Mouse (Mus musculus): ENCODE measurements at regions not wholly inside any gene's neighbourhood (a gene's known extent, or its start where the extent isn't known, plus 50 kb on each side); places are given as distances from the start of the nearest gene placed in this dataset.
A peak's percentile ranks its signal among the peaks of the same experiment; 100 is the strongest.
"Not testable (repeated sequence)": the region's sequence is repeated elsewhere in the genome, so short reads cannot be mapped to it uniquely, and the experiment has no call there.

DNA sequence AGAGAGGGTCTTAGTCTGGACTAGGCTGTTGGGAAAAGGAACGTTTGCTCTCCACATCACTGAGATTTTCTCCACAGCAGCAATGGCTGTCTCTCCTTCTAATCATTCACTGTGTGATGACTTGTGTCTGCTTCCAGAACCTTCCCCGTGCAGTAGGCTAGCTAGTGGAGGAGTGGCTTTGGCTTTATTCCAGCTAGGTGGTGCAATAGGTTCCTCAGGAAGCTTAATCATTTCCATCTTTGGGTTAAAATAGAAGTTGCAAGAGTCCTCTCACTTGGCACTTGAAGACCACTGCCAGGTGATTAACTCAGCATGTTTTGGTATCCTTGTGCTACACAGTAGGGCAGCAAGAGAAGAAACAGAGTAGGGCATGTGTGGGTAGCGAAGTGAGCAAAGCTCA, 314.2 kb upstream of the Cdh4 start:
- no peaks in the 10 kb centered on the region for H3K9me3 ChIP-seq
- WGBS: 57% methylated on average over 3 of the region's 3 CpGs
- no peak overlapping the region for H3K4me2 ChIP-seq
- H3K4me1 ChIP-seq: no peaks in the 10 kb centered on the region
- no peak overlapping the region for H3K27ac ChIP-seq
- no peaks in the 10 kb centered on the region for H3K27me3 ChIP-seq
- H3K4me3 ChIP-seq: no peak overlapping the region
- no peaks in the 10 kb centered on the region for H3K36me3 ChIP-seq
- no peak overlapping the region for H3K9ac ChIP-seq
- ATAC-seq (ENCODE audit: borderline replicate concordance, extremely low read depth, low FRiP score, low TSS enrichment): no peak

DNA sequence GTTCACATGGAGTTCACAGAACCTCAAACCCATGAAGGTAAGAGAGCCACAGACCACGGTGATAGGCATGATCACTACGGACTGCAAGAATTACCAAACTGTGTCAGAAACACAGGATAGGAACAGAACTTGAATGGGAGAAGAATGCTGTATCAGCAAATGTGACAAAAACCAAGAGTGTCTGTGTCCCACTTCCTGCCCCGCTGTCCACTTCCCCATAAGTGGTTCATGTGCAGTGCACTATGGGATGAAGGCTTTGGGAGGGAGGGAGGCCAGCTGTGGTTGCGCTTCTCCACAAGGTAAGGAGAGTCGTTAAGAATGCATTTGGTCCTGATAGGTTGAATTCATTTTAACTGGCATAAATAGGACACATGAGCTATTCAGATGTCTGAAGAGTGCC, 313.8 kb upstream of the Cdh4 start:
- ATAC-seq (ENCODE audit: borderline replicate concordance, extremely low read depth, low FRiP score, low TSS enrichment): no peak
- Histone ChIP-seq H3K27ac (no peak overlapping the region), H3K36me3 (no peaks in the 10 kb centered on the region), H3K4me2 (no peak overlapping the region), H3K9me3 (no peaks in the 10 kb centered on the region), H3K27me3 (no peaks in the 10 kb centered on the region), H3K4me3 (no peak overlapping the region), H3K4me1 (no peaks in the 10 kb centered on the region), H3K9ac (no peak overlapping the region)
- WGBS: 83% methylated on average over 5 of the region's 5 CpGs

DNA sequence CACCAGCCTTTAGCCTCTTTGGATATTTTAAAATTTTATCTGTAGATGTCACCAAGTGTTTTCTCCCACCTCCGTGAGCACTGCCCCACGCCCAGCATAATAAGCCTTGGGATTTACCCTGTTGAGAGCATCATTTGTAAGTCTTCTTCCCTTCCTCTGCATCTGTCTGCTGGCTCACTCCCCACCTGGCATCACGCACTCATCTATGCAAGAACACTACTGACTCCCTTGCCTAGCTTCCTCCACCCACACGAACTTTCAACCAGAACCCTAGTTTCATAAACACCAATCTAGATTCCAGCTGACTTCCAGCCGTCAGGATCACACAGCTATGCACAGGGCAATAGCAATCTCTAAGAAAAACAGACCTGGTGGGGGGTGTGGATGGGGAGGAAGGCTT, 311.2 kb upstream of the Cdh4 start:
- Histone ChIP-seq H3K36me3 (no peaks in the 10 kb centered on the region), H3K27ac (no peak overlapping the region), H3K4me3 (no peak overlapping the region), H3K27me3 (no peaks in the 10 kb centered on the region), H3K4me2 (no peak overlapping the region), H3K4me1 (no peaks in the 10 kb centered on the region), H3K9ac (no peak overlapping the region), H3K9me3 (no peaks in the 10 kb centered on the region)
- ATAC-seq (ENCODE audit: borderline replicate concordance, extremely low read depth, low FRiP score, low TSS enrichment): no peak
- WGBS: 59% methylated on average over 5 of the region's 5 CpGs

DNA sequence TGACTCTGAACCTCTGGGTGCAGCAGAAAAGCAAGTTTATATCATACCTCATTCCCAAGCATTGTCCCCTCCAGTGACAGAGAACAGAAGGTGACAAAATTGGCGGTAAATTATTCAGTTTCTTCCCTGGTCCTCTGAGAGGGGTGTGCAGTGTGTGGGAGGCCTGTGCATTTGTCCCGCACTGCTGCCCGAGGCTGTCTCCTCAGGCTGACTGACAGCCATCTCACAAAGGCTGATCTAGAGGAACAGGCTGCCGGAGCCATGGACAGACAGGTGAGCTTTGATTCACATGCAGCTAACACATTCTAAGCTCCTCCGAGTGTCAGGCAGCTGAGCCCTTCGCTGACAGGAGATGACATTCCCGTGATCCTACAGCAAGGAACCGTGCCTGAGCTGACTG, 299.9 kb upstream of the Cdh4 start:
- H3K27me3 ChIP-seq: no peaks in the 10 kb centered on the region
- H3K4me1 ChIP-seq: no peaks in the 10 kb centered on the region
- H3K9me3 ChIP-seq: no peaks in the 10 kb centered on the region
- H3K4me3 ChIP-seq: no peak overlapping the region
- H3K36me3 ChIP-seq: no peaks in the 10 kb centered on the region
- no peak overlapping the region for H3K9ac ChIP-seq
- H3K4me2 ChIP-seq: no peak overlapping the region
- ATAC-seq (ENCODE audit: borderline replicate concordance, extremely low read depth, low FRiP score, low TSS enrichment): no peak
- no peak overlapping the region for H3K27ac ChIP-seq
- WGBS: 70% methylated on average over 8 of the region's 8 CpGs

DNA sequence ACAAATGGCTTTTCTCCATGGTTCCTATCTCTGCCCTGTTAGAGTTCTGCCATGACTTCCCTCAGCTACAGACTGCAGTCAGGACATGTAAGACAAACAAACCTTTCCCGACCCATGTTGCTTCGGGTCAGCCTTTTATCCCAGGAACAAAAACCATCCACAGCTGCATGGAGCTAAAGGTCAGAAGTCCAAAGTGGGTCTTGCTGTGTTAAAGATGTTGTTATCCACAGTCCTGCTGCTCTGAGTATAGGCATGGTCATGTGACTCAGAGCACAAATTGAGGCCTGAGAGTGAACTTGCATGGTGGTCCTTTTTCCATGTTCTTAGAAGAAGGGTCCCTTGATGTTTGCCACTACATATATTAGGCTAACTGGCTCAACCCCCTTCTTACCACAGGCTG, 296.5 kb upstream of the Cdh4 start:
- H3K9ac ChIP-seq: no peak overlapping the region
- H3K4me2 ChIP-seq: no peak overlapping the region
- no peaks in the 10 kb centered on the region for H3K4me1 ChIP-seq
- H3K36me3 ChIP-seq: no peaks in the 10 kb centered on the region
- no peak overlapping the region for H3K4me3 ChIP-seq
- H3K27me3 ChIP-seq: no peaks in the 10 kb centered on the region
- 15% methylated on average over 2 of the region's 2 CpGs for WGBS
- ATAC-seq (ENCODE audit: borderline replicate concordance, extremely low read depth, low FRiP score, low TSS enrichment): no peak
- no peak overlapping the region for H3K27ac ChIP-seq
- no peaks in the 10 kb centered on the region for H3K9me3 ChIP-seq

DNA sequence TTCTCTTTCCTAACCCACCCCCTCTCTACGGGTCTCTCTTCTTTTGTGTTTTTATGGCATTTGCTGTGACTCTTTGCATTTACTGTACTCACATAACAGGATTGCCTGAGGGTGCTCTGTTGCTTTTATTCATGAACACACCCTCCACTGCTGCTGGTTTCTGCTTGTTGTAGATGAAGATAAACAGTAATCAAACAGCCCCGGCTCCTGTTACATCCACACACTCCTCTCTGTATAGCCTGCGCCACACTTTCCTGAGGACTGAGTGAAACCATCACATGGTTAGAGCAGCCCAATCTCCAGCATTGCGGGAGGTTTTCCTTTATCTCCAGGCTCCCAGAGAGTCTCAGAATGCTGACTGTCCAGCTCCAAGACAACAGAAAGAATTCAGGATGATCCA, 296.0 kb upstream of the Cdh4 start:
- ATAC-seq (ENCODE audit: borderline replicate concordance, extremely low read depth, low FRiP score, low TSS enrichment): no peak
- Histone ChIP-seq H3K9me3 (no peaks in the 10 kb centered on the region), H3K4me3 (no peak overlapping the region), H3K9ac (no peak overlapping the region), H3K4me2 (no peak overlapping the region), H3K27me3 (no peaks in the 10 kb centered on the region), H3K27ac (no peak overlapping the region), H3K36me3 (no peaks in the 10 kb centered on the region), H3K4me1 (no peaks in the 10 kb centered on the region)
- 42% methylated on average over 4 of the region's 4 CpGs for WGBS

DNA sequence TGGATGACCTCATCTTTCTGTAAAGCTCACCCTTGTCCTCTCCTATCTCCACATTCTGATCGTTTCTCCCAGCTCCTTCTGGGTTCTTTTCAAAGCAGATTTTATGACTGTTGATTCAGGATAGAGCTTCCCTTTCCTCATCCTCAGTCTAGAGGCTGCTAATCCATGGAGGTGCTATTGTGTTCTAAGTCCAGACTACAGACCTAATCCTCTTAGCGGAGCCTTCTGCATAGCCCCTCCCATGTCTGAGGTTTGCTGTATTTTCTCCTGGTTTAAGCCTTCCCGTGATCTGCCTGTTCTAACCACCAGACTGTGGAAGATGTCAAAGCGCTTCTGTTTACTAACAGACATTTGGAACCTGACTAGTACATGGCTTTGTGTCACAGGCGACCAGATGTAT, 294.0 kb upstream of the Cdh4 start:
- Histone ChIP-seq H3K27ac (no peak overlapping the region), H3K4me3 (no peak overlapping the region), H3K9ac (no peak overlapping the region), H3K36me3 (no peaks in the 10 kb centered on the region), H3K4me2 (no peak overlapping the region), H3K9me3 (no peaks in the 10 kb centered on the region), H3K4me1 (no peaks in the 10 kb centered on the region), H3K27me3 (no peaks in the 10 kb centered on the region)
- ATAC-seq (ENCODE audit: borderline replicate concordance, extremely low read depth, low FRiP score, low TSS enrichment): no peak
- 56% methylated on average over 5 of the region's 5 CpGs for WGBS

DNA sequence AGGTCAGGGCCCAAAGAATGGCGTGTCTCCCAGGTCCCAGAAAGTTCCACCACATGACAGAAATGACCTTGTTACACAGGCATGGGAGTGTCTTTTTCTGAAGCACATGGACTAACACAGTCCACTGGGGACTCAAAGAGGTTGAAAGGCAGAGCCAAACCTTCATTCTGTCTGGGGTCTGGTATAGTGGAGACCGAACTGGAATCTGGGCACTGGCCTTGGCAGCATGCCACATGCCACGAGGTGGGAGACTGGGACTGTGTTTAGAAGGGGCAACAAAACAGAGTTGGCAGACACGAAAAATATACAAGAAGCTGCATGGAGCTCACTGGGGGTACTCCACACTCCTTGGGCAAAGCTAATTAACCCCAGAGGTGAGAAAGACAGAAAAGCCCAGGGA, 293.6 kb upstream of the Cdh4 start:
- Histone ChIP-seq H3K27ac (no peak overlapping the region), H3K4me1 (no peaks in the 10 kb centered on the region), H3K4me2 (no peak overlapping the region), H3K27me3 (no peaks in the 10 kb centered on the region), H3K9me3 (no peaks in the 10 kb centered on the region), H3K9ac (no peak overlapping the region), H3K36me3 (no peaks in the 10 kb centered on the region), H3K4me3 (no peak overlapping the region)
- no peak for ATAC-seq (ENCODE audit: borderline replicate concordance, extremely low read depth, low FRiP score, low TSS enrichment)
- WGBS: 55% methylated on average over 4 of the region's 4 CpGs

DNA sequence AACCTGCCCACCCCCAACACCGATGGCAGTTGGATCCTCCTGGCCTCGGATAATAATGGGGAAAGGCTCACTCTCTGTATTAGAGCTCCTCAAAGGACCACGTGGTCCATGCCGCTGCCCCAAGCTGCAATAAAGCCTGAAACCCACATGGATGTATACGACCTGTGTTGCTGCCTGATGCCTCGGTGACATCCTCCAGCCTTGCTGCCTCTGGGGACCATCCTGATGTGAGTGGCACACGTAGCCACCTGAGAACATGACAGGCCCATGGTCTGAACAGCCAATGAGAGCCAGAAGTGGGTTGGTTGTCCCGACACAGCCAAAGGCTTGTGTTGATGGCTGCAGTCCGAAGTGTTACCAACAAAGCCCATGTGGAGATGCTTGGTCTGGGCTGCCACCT, 283.4 kb upstream of the Cdh4 start:
- H3K4me1 ChIP-seq: no peaks in the 10 kb centered on the region
- H3K4me2 ChIP-seq: no peak overlapping the region
- no peaks in the 10 kb centered on the region for H3K36me3 ChIP-seq
- H3K9ac ChIP-seq: no peak overlapping the region
- H3K9me3 ChIP-seq: no peaks in the 10 kb centered on the region
- ATAC-seq (ENCODE audit: borderline replicate concordance, extremely low read depth, low FRiP score, low TSS enrichment): no peak
- no peak overlapping the region for H3K4me3 ChIP-seq
- no peak overlapping the region for H3K27ac ChIP-seq
- no peaks in the 10 kb centered on the region for H3K27me3 ChIP-seq
- 79% methylated on average over 9 of the region's 9 CpGs for WGBS

DNA sequence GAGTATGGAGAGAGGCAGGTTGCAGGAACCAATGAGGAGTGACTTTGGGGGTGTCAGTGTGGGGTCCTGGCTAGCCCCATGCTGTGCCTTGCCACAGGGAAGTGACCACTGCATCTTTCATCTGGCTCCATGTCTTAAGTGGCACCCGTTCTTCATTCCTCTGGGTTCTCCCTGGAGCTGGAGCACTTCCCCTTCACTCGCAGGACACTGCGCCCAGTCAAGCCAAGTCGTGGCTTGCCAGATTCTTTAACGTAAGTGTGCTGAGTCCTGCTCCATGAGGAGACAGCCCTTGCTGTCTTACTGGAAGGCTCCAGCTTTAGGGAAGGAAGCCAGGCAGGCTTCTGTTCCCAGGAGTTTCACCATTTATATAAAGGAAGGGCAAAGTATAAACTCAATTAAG, 279.1 kb upstream of the Cdh4 start:
- no peak overlapping the region for H3K4me3 ChIP-seq
- H3K4me1 ChIP-seq: no peaks in the 10 kb centered on the region
- no peak overlapping the region for H3K27ac ChIP-seq
- WGBS: 70% methylated on average over 5 of the region's 5 CpGs
- no peak overlapping the region for H3K9ac ChIP-seq
- H3K9me3 ChIP-seq: no peaks in the 10 kb centered on the region
- H3K4me2 ChIP-seq: no peak overlapping the region
- no peaks in the 10 kb centered on the region for H3K36me3 ChIP-seq
- ATAC-seq (ENCODE audit: borderline replicate concordance, extremely low read depth, low FRiP score, low TSS enrichment): no peak
- no peaks in the 10 kb centered on the region for H3K27me3 ChIP-seq

DNA sequence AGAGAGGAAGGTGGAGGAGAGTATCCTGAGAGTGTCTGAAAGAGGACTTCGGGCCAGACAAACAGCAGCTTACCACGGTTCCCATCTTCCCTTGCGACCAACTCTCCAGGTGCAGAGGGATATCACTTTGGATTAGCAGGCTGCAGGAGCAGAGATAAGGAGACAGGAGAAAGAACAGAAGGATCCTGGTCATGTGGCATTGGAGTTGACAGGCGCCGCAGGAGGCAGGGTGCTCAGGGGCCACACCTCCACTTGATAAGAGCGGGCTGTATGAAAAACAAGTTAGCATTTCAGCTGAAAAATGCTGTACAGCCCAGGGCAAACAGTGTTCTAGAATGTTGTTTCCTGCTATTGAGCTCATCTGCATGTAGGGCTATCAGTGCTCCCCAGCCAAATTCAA, 272.1 kb upstream of the Cdh4 start:
- H3K36me3 ChIP-seq: no peaks in the 10 kb centered on the region
- no peak overlapping the region for H3K27ac ChIP-seq
- 17% methylated on average over 6 of the region's 6 CpGs for WGBS
- H3K4me2 ChIP-seq: no peak overlapping the region
- H3K4me1 ChIP-seq: no peaks in the 10 kb centered on the region
- no peak overlapping the region for H3K9ac ChIP-seq
- H3K9me3 ChIP-seq: no peaks in the 10 kb centered on the region
- no peaks in the 10 kb centered on the region for H3K27me3 ChIP-seq
- H3K4me3 ChIP-seq: no peak overlapping the region
- no peak for ATAC-seq (ENCODE audit: borderline replicate concordance, extremely low read depth, low FRiP score, low TSS enrichment)

DNA sequence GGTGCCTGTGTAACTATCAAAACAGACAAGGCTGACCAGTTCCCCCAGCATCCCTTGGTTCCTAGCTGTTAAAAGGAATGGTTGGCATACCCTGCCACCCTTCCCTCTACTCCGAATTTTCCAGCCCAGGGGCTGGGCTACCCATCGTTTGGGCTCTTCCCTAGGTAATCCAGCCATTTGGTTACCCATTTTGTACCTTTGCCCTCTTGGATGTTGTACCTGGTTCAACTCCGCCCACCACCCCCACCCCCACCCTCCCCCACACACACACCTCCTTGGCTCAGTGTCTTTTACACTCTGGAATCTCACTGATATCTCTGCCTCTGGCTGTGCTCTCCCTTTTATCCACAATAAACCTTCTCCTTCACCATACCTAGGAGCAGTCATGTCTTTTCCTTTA, 271.6 kb upstream of the Cdh4 start:
- WGBS: 15% methylated on average over 3 of the region's 3 CpGs
- Histone ChIP-seq H3K4me2 (no peak overlapping the region), H3K9ac (no peak overlapping the region), H3K27ac (no peak overlapping the region), H3K9me3 (no peaks in the 10 kb centered on the region), H3K36me3 (no peaks in the 10 kb centered on the region), H3K4me1 (no peaks in the 10 kb centered on the region), H3K27me3 (no peaks in the 10 kb centered on the region), H3K4me3 (no peak overlapping the region)
- no peak for ATAC-seq (ENCODE audit: borderline replicate concordance, extremely low read depth, low FRiP score, low TSS enrichment)

DNA sequence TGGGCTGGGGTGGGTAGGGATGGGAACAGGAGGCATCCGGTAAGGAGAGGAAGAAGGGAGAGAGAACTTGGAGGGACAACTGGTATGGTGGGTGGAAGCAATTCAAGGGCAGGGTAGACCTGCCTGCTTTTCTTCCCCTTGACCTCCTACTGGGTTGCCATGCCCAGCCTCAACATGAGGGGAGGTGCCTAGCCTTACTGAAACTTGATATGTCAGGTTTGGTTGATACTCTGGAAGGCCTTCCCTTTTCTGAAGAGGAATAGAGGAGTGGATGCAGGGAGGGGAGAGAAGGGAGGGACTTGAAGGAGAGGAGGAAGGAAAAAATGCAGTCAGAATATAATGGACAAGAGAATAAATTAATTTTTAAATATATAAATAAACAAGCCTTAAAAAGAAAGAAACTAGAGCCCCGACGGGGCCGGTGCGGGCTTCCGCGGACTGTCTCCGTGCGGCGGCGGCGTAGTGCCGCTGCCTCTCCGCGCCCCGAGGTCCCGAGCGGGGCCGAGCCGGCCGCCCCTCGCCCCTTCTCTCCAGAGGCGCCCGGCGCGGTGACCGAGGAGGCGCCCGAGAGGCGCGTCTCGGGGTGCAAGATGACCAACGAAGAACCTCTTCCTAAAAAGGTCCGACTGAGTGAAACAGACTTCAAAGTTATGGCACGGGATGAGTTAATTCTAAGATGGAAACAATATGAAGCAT, 265.2 kb upstream of the Cdh4 start:
- peak; percentile 64; the same call in 1 of the 2 replicates for ATAC-seq (ENCODE audit: borderline replicate concordance, extremely low read depth, low FRiP score, low TSS enrichment)
- H3K36me3 ChIP-seq, H3K4me2 ChIP-seq, H3K9me3 ChIP-seq, H3K4me1 ChIP-seq, H3K27ac ChIP-seq, H3K9ac ChIP-seq, H3K4me3 ChIP-seq: not testable (repeated sequence)
- WGBS: 2% methylated on average over 35 of the region's 35 CpGs
- peaks cover 13% of the 10 kb centered on the region; the same call in 1 of the 2 replicates for H3K27me3 ChIP-seq

All from lung, embryonic 15.5 days (tissue).